Mouse (Mus musculus) brown adipose tissue, adult 24 weeks (tissue): ENCODE data around the gene Bloc1s4. TPM values are rescaled to one million over a fixed set of nuclear protein-coding genes. Genes with fewer than 3 reads are reported as not detected.
A peak's percentile ranks its signal among the peaks of the same experiment; 100 is the strongest.

Experiments used
- H3K27ac ChIP-seq: fragments of 200-500 bp; replicated peaks from 2 replicates; pipeline ENCODE4 v1.5.1; 2012; ENCODE audit warnings: low read depth, mild to moderate bottlenecking, low read length
- H3K4me1 ChIP-seq: fragments of 200-500 bp; 2 replicates; pipeline ENCODE4 v1.6.1; 2012; ENCODE audit warnings: low read length, mixed read lengths; ENCODE audit not compliant: control insufficient read depth, insufficient read depth, insufficient read length
- H3K4me3 ChIP-seq: fragments of 200-500 bp; 2 replicates; pipeline ENCODE4 v1.5.1; 2012; ENCODE audit warnings: low read depth, mild to moderate bottlenecking, low read length, moderate library complexity; ENCODE audit not compliant: insufficient read depth
- polyA plus RNA-seq: library from polyadenylated mRNA; stranded (reverse); fragments of >200 nt; gene quantifications from 2 replicates; pipeline ENCODE4 v1.2.4, GENCODE M21; 2012; ENCODE audit not compliant: missing spikeins, insufficient read depth, insufficient read length

The Bloc1s4 gene
- polyA plus RNA-seq, 1 experiment, result 12.0 TPM

DNA sequence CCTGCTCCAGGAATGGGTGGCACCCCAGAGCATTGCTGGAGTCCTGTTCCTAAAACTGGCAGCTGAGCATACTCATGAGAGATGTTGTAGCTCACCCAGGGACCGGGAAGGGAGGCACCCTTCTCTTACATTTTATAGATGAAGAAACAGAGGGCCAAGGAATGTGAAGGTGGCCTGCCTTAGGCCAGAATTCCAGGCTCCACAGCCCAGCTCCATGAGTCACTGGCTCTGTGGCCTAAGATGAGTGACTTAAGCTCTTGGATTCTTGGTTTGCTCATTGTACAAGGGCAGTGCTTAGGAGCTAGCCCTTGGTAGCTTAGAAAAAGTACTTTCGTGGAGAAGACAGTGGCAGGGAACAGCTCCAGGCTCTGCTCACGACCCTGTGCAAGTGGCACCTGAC, 33.6 kb downstream of the Bloc1s4 start:
- Histone ChIP-seq H3K27ac (peak overlapping the region; percentile 85), H3K4me1 (peaks cover 26% of the 10 kb centered on the region)

DNA sequence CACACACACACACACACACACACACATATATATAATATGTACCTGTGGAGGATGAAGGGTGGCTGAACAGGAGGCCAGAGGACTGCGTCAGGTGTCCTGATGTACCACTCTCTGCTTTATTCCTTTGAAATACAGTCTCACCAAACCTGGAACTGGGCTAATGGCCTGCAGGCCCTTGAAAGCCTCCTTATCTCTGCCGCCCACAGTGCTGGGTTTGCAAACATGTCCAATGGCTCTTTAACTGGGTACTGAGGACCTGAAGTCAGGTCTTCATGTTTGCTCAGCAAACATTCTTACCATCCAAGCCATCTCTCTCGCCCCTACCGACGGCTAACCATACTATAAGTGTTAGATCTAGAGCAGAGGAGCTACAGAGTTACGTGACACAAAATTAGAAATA, 34.8 kb downstream of the Bloc1s4 start:
- Histone ChIP-seq H3K27ac (peak overlapping the region; percentile 64), H3K4me3 (no peak overlapping the region), H3K4me1 (peaks cover 21% of the 10 kb centered on the region)

More for the DNA sequence above, 33.6 kb downstream of the Bloc1s4 start:
- no peak overlapping the region for H3K4me3 ChIP-seq

DNA sequence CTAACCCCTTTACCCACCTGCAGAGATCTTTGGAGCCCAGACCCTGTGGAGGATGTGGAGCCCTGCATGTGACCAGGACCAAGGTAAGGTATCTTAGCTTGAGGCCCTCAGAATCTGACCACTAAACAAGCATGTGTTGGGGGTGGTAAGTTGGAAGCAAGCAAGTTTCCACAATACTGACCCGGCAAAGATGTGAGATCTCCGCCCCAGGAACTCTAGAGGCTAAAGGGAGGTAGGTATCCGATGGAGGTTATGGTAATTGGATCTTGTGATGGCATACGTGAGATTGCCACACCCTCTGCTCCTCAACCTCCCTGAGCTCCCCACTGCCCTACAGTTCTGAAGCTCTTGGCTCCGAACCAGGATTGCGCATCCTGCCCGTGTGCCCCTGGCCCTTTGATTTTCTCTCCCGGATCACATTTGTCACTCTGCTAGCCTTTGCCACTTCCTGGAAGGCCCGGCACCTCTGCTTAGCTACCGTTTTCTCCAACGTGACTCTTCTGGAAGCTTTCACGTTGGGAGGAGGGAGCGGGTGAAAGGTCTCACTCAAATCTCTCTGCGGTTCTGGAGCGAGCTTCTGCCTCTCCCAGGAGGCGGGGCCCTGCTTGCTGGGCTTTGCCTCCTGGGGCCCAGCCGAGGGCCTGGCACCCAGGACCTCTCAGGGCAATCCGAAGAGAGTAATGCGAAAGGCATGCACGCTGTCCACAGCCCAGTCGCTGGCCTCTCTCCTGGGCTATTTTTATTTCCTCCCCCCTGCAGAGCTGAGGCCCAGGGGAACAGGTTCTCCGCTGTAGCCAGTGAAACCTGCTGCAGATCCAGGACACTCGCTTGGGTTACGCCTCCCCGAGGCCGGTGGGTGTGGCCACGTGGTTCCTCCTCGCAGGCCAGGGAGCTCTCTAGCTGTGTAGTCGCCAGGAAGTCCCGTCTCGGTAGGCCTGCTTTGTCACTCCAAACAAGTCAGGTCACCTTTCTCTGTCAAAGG, 35.6 kb downstream of the Bloc1s4 start:
- Histone ChIP-seq H3K4me3 (peak overlapping the region; percentile 45), H3K27ac (peak overlapping the region; percentile 93), H3K4me1 (peaks cover 21% of the 10 kb centered on the region)

DNA sequence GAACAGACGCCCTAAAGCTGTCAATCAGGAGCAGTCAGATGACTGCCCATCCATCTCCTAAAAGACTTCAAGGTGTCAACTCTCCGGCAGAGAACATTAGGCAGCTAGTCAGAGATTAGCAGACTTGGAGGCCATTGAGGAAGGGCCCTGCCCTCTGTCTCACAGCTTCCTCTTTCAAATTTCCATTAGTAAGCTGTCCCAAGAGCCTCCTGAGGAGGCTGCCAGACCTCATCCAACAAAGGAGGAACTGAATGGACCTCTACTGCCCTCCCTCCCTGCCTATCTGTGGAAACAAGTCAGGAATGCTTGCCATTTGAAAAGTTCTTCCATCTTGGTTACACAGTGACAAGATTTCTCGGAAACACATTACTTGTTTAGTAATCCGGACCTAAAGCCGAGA, 36.6 kb downstream of the Bloc1s4 start:
- Histone ChIP-seq H3K4me1 (peaks cover 19% of the 10 kb centered on the region), H3K27ac (peak overlapping the region; percentile 93), H3K4me3 (no peak overlapping the region)

DNA sequence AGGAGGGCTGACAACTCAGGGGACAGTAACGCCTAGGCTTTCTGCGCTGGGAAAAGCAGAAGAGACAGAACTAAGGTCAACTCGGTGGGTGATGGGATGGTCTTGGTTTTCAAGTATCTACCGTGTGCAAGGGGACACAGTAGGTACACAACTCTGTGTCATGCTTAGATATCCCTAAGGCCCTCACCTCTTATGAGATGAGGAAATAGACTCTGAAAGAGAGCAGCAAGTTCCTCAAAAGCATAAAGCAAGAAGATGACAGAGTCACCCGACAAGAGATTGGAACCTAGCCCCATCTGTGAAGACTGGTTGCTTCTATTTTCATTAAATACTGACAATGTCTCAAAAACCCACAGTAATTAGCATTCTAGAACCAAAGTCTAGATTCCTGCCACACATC, 42.7 kb downstream of the Bloc1s4 start:
- H3K27ac ChIP-seq, result no peak overlapping the region
- no peak overlapping the region for H3K4me3 ChIP-seq
- H3K4me1 ChIP-seq, result no peaks in the 10 kb centered on the region

DNA sequence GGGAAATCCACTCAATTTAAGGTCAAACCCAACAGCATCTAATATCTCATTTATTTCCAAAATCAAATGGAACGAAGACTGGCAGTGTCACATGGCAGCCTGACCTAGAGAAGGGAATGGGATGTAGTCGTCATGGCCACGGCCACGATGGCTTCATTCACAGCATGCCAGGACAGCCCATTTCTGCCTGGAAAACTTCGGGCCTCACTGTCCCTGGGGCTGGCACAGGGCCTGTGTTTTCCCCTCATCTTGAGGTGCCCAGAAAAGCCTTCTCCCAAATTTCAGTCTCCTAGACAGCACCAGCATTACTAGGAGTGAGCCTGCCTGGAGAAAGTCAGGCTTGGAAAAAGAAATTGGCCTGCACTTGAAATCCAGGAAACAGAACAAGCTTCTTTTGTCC, 43.1 kb downstream of the Bloc1s4 start:
- Histone ChIP-seq H3K4me3 (no peak overlapping the region), H3K4me1 (no peaks in the 10 kb centered on the region), H3K27ac (no peak overlapping the region)

DNA sequence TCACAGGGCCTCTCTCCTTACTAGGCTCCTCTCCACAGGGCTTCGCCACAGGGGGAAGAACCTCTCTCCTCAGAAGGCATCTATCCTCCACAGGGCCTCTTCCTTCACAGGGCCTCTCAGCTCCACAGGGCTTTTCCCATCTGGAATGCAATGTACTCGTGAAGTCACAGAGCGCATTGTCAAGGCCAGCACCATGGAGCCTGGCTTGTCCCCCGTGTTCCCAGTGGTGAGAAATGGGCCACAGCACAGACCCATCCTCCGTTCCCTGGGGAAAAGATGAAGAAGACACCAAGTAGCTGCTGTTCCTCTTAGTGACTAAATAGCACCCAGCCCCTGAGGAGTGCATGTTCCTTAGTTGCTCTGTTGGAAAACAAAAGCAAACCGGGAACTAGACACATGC, 43.8 kb downstream of the Bloc1s4 start:
- Histone ChIP-seq H3K27ac (no peak overlapping the region), H3K4me1 (no peaks in the 10 kb centered on the region), H3K4me3 (no peak overlapping the region)

DNA sequence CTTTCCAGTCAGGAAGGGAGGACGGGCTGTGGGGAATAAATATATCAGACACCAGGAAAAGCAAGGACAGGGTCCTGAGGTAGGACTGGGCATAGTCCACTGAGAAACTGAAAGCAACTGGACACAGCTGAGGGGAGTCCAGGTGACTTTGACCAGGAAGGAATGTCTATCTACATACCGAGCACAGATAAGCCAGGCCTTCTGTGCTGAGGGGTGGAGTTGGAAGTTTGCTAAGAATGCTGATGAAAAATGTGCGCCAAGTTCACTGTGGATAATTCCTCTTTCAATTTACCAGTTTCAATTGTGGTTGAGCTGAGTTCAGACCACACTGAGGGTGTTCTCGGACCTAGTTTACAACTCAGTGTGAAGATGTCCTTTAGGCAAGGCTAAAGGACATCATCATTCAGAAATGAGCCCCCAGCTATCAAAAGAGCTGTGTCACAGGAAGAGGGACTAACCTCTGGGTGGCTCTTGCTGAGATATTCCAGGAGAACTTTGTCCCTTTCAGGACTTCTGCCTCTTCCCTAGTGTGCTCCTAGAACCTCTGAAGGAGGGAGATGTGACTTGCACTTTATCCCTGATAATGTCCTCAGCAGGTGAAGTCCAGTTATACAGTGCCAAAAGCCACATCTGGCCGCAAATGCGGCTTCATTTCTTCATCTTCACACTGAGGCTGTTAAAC, 47.4 kb downstream of the Bloc1s4 start:
- Histone ChIP-seq H3K4me3 (no peak overlapping the region), H3K4me1 (peaks cover 8% of the 10 kb centered on the region), H3K27ac (no peak overlapping the region)

DNA sequence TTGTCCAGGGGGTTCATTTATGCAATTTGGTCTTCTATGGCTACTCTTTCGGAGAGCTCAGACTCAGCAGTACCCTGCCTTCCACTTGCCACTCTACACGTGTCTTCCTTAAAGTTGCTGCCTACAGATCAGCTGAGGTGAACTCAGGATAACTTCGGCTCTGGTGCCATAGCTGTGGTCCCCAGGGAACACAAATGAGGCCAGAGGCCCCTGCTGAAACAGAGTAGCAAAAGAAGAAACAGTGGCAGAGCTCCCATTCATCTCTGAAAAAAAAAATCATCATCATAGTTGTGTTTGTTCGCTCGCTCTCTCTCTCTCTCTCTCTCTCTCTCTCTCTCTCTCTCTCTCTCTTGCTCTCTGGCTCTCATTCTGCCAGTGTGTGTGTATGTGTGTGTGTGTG, 49.8 kb downstream of the Bloc1s4 start:
- H3K4me3 ChIP-seq, result no peak overlapping the region
- peak overlapping the region; percentile 86 for H3K27ac ChIP-seq
- H3K4me1 ChIP-seq, result peaks cover 9% of the 10 kb centered on the region

DNA sequence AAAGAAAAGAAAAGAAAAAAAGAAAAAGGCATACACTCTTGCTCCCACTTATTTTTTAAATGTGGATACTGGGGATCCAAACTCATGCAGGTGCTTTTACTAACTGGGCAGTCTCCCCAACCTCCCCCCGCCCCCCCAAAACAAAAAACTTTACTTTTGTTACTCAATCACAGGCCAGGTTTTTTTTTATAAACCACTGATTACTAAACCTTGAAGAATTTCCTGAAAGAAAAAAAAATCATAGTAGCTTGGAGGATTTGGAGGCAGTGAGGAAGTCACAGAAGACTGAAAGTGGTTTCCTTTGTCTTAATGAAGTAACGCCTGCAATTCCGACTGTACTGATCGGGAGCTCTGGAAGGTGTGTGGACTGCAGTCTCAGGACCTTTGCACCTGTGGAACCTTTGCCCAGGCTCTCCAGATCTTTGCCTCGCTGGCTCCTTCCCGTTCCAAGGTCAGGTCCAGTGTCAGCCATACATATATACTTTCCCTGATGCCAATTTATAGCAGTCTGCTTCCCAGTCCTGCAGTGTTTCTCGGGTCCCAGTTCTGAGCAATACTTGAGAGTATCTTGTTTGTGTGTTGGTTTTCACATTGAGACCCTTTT, 50.3 kb downstream of the Bloc1s4 start:
- Histone ChIP-seq H3K27ac (peak overlapping the region; percentile 86), H3K4me3 (no peak overlapping the region), H3K4me1 (peaks cover 14% of the 10 kb centered on the region)

Other genes starting within 250 kb of the Bloc1s4 start
- gene Tbc1d14, start 155.4 kb downstream of the Bloc1s4 start, polyA plus RNA-seq, result 8.7 and 8.8 TPM in 2 replicates
- 62.7 and 65.5 TPM in 2 replicates for gene D5Ertd579e, start 52.6 kb downstream of the Bloc1s4 start, polyA plus RNA-seq
- gene Mrfap1, start 48.1 kb upstream of the Bloc1s4 start, polyA plus RNA-seq, result 235 and 311 TPM in 2 replicates
- gene Man2b2, start 82.0 kb upstream of the Bloc1s4 start, polyA plus RNA-seq, result 10.3 and 13.1 TPM in 2 replicates
- gene Ppp2r2c, start 119.9 kb upstream of the Bloc1s4 start, polyA plus RNA-seq, result not detected in 2 replicates
- 13.6 and 14.2 TPM in 2 replicates for gene Wfs1, start 240.6 kb upstream of the Bloc1s4 start, polyA plus RNA-seq